Mouse (Mus musculus) heart, embryonic 14.5 days (tissue): Measurements from ENCODE around the gene Nprl3. TPM values are rescaled to one million over a fixed set of nuclear protein-coding genes. Genes with fewer than 3 reads are reported as not detected.

Source experiments
- ATAC-seq: fragments of 200-750 bp; cut with Nextera tagmentation; 2 replicates; pipeline ENCODE4 v1.8.0; 2017; ENCODE audit warnings: low read depth, moderate TSS enrichment; ENCODE audit not compliant: insufficient number of reproducible peaks, insufficient read depth, low FRiP score
- H3K27ac ChIP-seq, 2 experiments: fragments of 200-500 bp in 1 of 2; fragments of 300-500 bp in 1 of 2; sonication (generic) in 1 of 2; replicated peaks in 1 of 2; 2 replicates each; pipeline ENCODE4 v1.5.1; 2012 to 2014; ENCODE audit warnings: low read depth in 2 of 2, low read length in 2 of 2, control low read depth in 1 of 2, mild to moderate bottlenecking in 1 of 2, mixed read lengths in 1 of 2; ENCODE audit not compliant: control insufficient read depth in 1 of 2, insufficient read depth in 1 of 2
- H3K27me3 ChIP-seq: fragments of 300-500 bp; sonication (generic); 2 replicates; pipeline ENCODE4 v1.6.1; 2014; ENCODE audit warnings: mild to moderate bottlenecking, low read length, control low read depth; ENCODE audit not compliant: control insufficient read depth, insufficient read depth
- H3K36me3 ChIP-seq: fragments of 300-500 bp; sonication (generic); 2 replicates; pipeline ENCODE4 v1.6.1; 2014; ENCODE audit warnings: mild to moderate bottlenecking, control low read depth, low read length, mixed read lengths; ENCODE audit not compliant: control insufficient read depth, insufficient read depth
- H3K4me1 ChIP-seq, 2 experiments: fragments of 200-500 bp in 1 of 2; fragments of 300-500 bp in 1 of 2; sonication (generic) in 1 of 2; 2 replicates each; pipeline ENCODE4 v1.6.1; 2012 to 2014; ENCODE audit warnings: low read length in 2 of 2, control low read depth in 1 of 2, mixed read lengths in 1 of 2; ENCODE audit not compliant: control insufficient read depth in 2 of 2, insufficient read depth in 2 of 2
- H3K4me2 ChIP-seq: fragments of 300-500 bp; sonication (generic); 2 replicates; pipeline ENCODE4 v1.6.1; 2014; ENCODE audit warnings: mild to moderate bottlenecking, low read length
- H3K4me3 ChIP-seq, 2 experiments: fragments of 200-500 bp in 1 of 2; fragments of 300-500 bp in 1 of 2; sonication (generic) in 1 of 2; 2 replicates each; pipeline ENCODE4 v1.5.1; 2012 to 2014; ENCODE audit warnings: low read length in 2 of 2, mild to moderate bottlenecking in 2 of 2, control low read depth in 1 of 2, low read depth in 1 of 2, moderate library complexity in 1 of 2; ENCODE audit not compliant: control insufficient read depth in 1 of 2, insufficient read depth in 1 of 2
- H3K9ac ChIP-seq: fragments of 300-500 bp; sonication (generic); 2 replicates; pipeline ENCODE4 v1.6.1; 2014; ENCODE audit warnings: mild to moderate bottlenecking, low read length
- H3K9me3 ChIP-seq: fragments of 300-500 bp; sonication (generic); 2 replicates; pipeline ENCODE4 v1.6.1; 2016; ENCODE audit warnings: low read length, control low read depth; ENCODE audit not compliant: control insufficient read depth
- WGBS: fragments of 180-500 bp; shearing (Covaris S2); extraction: QIAGEN DNeasy Blood & Tissue Kit; methylation state at CpG from one replicate; pipeline ENCODE4 v1.1.7; 2014; 5-methylcytosine and 5-hydroxymethylcytosine counted together
- polyA plus RNA-seq: library from polyadenylated mRNA; unstranded; fragments of >200 nt; fragmentation: Nextera tagmentation; extraction: Ambion mirVana; gene quantifications from 2 replicates; pipeline ENCODE4 v1.2.1, GENCODE M21; 2014

Nprl3 gene
- polyA plus RNA-seq, 1 experiment from 2014 or later, result 33.2 TPM

DNA sequence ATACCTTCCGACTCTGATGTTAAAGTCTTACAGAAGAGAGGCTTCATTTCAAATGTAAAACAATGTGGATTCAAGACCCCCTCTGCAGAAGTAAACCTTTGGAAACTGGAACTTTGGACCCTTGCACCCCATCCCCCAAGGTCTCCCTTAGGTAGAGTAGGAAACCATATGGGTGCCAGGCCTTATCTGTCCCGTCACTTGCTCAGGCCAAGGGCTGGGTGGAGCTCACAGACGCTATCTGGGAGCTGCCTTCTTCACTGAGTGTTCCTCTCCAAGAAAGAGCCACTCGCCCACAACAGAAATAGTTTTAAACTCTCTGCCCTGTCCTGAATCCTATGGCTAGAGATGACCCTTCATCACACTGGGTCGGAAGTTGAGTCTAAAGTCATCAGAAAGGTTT is 1.4 kb upstream of the Nprl3 start:
- 58% methylated on average over 5 of the region's 5 CpGs for WGBS
- ATAC-seq, result no peak
- Histone ChIP-seq H3K9me3 (no peaks in the 10 kb centered on the region), H3K27ac (no peak overlapping the region), H3K27me3 (no peaks in the 10 kb centered on the region), H3K4me2 (no peak overlapping the region), H3K9ac (no peak overlapping the region), H3K4me1 (peaks cover 2 to 11% of the 10 kb centered on the region in 2 experiments), H3K4me3 (no peak overlapping the region), H3K36me3 (no peaks in the 10 kb centered on the region)

DNA sequence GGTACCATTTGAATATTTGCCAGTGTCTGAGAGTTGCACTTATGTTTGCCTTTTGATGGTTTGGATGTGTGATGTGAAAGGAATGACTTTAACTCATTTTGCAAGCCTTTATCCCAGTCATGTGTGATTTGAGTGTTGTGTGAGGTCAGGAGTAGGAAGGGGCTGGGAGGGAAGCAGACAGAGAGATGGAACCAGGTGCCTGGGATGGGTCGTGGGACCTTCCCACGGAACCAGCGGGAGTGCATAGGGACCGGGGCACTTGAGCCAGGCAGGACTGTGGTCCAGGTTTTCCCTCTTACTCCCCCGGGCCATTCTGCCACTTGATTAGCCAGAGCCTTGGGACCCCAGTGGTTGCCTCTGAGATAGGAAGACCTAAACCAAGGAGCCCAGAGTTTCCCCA is 457 bp upstream of the Nprl3 start:
- Histone ChIP-seq H3K36me3 (peaks cover 1% of the 10 kb centered on the region; the same call in 1 of the 2 replicates), H3K27me3 (no peaks in the 10 kb centered on the region), H3K9ac (peak overlapping the region; percentile 98), H3K4me2 (peak overlapping the region; percentile 82), H3K9me3 (no peaks in the 10 kb centered on the region), H3K4me3 (peak overlapping the region; percentile 3 to 94; a peak in 3 of 4 replicates), H3K27ac (peak overlapping the region in 1 of 2 experiments; percentile 92; a peak in 1 of 4 replicates), H3K4me1 (peaks cover 2 to 12% of the 10 kb centered on the region in 2 experiments)
- 20% methylated on average over 5 of the region's 5 CpGs for WGBS
- ATAC-seq, result 0 out of 2 replicates have a peak, but pooled peaks have one; percentile 15

DNA sequence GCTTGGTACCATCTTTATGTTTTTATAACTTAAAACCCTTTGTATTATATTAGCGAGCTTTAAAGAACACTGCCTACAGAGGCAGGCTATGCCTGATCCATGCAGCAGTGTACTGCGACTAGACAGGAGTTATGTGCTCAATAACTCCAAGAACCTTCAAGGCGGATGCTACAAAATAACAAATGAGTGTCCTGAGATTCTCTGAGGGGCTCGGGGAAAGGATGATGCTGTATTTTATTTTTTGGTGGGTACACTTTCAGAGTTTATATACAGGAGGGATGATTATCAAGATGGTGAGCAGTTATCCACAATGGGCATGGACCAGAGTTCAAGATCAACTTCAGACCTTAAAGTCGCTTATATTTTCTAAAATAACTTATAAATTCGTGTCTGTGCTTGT is 731 bp downstream of the Nprl3 start:
- 31% methylated on average over 6 of the region's 6 CpGs for WGBS

DNA sequence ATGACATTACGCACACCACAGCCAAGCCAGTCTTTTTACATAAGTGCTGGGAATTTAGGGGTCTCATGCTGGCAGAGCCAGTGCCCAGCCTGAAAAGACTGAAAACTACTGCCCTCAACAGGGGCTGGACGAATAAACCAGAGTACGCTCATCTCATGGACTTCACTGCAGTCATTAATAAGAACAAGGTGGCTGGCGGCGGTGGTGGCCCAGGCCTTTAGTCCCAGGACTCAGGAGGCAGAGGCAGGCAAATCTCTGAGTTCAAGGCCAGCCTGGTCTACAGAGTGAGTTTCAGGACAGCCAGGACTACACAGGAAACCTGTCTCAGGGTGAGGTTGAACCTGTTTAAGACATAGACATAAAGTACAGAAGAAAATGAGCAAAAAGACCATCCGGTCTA is 1.3 kb downstream of the Nprl3 start:
- WGBS, result 93% methylated on average over 6 of the region's 6 CpGs
- Histone ChIP-seq H3K27me3 (no peaks in the 10 kb centered on the region), H3K36me3 (peaks cover 17% of the 10 kb centered on the region), H3K4me2 (no peak overlapping the region), H3K4me1 (peaks cover 2 to 16% of the 10 kb centered on the region in 2 experiments), H3K9me3 (no peaks in the 10 kb centered on the region), H3K27ac (no peak overlapping the region), H3K9ac (no peak overlapping the region), H3K4me3 (no peak overlapping the region)
- no peak for ATAC-seq

More for the DNA sequence above, 731 bp downstream of the Nprl3 start:
- Histone ChIP-seq H3K36me3 (peaks cover 13% of the 10 kb centered on the region), H3K27me3 (no peaks in the 10 kb centered on the region), H3K4me1 (peaks cover 2 to 16% of the 10 kb centered on the region in 2 experiments), H3K4me3 (peak overlapping the region; percentile 75 to 94), H3K9me3 (no peaks in the 10 kb centered on the region), H3K27ac (peak overlapping the region in 1 of 2 experiments; percentile 92; a peak in 2 of 4 replicates), H3K9ac (peak overlapping the region; percentile 98), H3K4me2 (peak overlapping the region; percentile 82)
- ATAC-seq, result no peak

GRCm38 (mm10) chr11:32265117-32265738 is 2.3 kb downstream of the Nprl3 start:
- Histone ChIP-seq H3K4me2 (no peak overlapping the region), H3K27ac (no peak overlapping the region), H3K9me3 (no peaks in the 10 kb centered on the region), H3K36me3 (peaks cover 25% of the 10 kb centered on the region), H3K4me3 (no peak overlapping the region), H3K9ac (no peak overlapping the region), H3K27me3 (no peaks in the 10 kb centered on the region), H3K4me1 (peaks cover 2 to 16% of the 10 kb centered on the region in 2 experiments)
- ATAC-seq, result no peak
- WGBS, result 82% methylated on average over 3 of the region's 3 CpGs

DNA sequence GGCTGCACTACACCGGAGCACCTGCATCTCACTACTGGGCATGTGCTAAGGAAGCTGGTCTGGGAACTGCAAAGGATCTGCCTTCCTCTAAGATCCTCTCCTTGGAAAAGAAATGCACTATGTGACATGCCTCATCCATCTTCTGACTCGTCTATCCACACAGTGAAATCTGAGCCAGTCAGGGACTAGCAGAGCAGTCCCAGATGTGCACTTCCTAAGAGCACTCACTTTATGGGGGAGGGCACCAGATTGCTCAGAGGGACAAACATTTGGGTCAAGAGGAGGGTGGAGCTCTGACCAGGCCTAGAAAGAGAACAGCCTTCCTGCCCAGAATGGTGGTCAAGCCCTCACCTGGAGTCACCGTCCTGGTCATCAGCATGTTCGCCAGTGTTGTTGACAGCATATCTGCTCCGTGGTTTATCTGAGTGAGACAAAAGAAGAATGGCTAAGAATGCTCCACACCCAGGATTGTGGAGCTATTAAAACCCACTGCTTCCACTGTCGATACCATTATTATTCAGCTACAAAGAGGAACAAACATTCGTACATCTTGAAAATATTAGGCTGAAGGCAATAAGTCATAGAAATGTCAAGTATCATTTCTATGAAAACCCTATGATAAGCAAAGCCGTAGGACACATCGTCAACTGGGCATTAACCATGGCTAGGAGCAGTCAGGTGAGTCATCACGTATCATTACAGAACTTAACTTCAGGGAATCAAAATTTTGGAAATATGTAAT is 4.7 kb downstream of the Nprl3 start:
- no peak overlapping the region for H3K27ac ChIP-seq
- H3K4me3 ChIP-seq, result no peak overlapping the region
- no peaks in the 10 kb centered on the region for H3K27me3 ChIP-seq
- H3K36me3 ChIP-seq, result peaks cover 28% of the 10 kb centered on the region
- H3K4me2 ChIP-seq, result no peak overlapping the region
- whole genome bisulfite sequencing, result 72% methylated on average over 10 of the region's 10 CpGs
- no peak overlapping the region for H3K9ac ChIP-seq
- no peaks in the 10 kb centered on the region for H3K9me3 ChIP-seq
- peaks cover 0 to 13% of the 10 kb centered on the region in 2 experiments; a peak in 2 of 4 replicates for H3K4me1 ChIP-seq
- ATAC-seq, result no peak

DNA sequence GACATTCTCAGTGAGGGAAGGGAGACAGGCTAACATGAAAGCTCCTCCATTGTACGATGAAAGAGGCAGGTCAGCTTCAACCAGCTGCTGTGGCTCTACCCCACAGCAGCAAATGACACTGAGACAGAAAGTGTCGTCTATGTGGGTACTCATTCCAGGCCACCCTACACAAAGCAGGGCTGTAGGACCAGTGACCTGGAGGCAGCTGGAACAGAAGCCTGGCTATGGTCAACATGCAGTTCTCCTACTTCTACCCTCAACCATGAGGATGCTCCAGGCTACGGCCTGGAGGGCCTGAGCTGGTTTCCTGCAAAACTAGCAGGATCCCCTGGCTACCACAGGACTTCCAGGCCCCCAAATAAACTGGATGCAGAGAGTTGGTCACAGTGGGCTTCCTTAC is 10.9 kb downstream of the Nprl3 start:
- Histone ChIP-seq H3K9me3 (no peaks in the 10 kb centered on the region), H3K4me2 (no peak overlapping the region), H3K4me1 (no peaks in the 10 kb centered on the region), H3K9ac (no peak overlapping the region), H3K27ac (no peak overlapping the region), H3K36me3 (peaks cover 46% of the 10 kb centered on the region), H3K4me3 (no peak overlapping the region), H3K27me3 (no peaks in the 10 kb centered on the region)
- ATAC-seq, result no peak
- WGBS, result 83% methylated on average over 3 of the region's 3 CpGs
